Mouse (Mus musculus) intestine, postnatal 0 days (tissue): ENCODE results near the gene Aip. TPM values are rescaled to one million over a fixed set of nuclear protein-coding genes. Genes with fewer than 3 reads are reported as not detected.

Experiments
- ATAC-seq: fragments of 200-750 bp; cut with Nextera tagmentation; 2 replicates; pipeline ENCODE4 v1.8.0; 2017; ENCODE audit warnings: mild to moderate bottlenecking, moderate TSS enrichment, moderate library complexity
- H3K27ac ChIP-seq: fragments of 300-500 bp; sonication (generic); 2 replicates; pipeline ENCODE4 v1.5.1; 2014; ENCODE audit warnings: mild to moderate bottlenecking, low read depth, low read length, moderate library complexity
- H3K27me3 ChIP-seq: fragments of 300-500 bp; sonication (generic); replicated peaks from 2 replicates; pipeline ENCODE4 v1.6.1; 2014; ENCODE audit warnings: low read length, mixed read lengths; ENCODE audit not compliant: control insufficient read depth, insufficient read depth
- H3K36me3 ChIP-seq: fragments of 300-500 bp; sonication (generic); 2 replicates; pipeline ENCODE4 v1.6.1; 2014; ENCODE audit warnings: mild to moderate bottlenecking, moderate library complexity; ENCODE audit not compliant: control insufficient read depth, insufficient read depth
- H3K4me1 ChIP-seq: fragments of 300-500 bp; sonication (generic); replicated peaks from 2 replicates; pipeline ENCODE4 v1.6.1; 2014; ENCODE audit warnings: antibody characterized with exemption, low read length, mixed read lengths; ENCODE audit not compliant: control insufficient read depth, insufficient read depth
- H3K4me2 ChIP-seq: fragments of 300-500 bp; sonication (generic); replicated peaks from 2 replicates; pipeline ENCODE4 v1.6.1; 2014; ENCODE audit warnings: low read depth, mild to moderate bottlenecking, moderate library complexity
- H3K4me3 ChIP-seq: fragments of 300-500 bp; sonication (generic); 2 replicates; pipeline ENCODE4 v1.5.1; 2014; ENCODE audit warnings: low read depth, low read length
- H3K9ac ChIP-seq: fragments of 300-500 bp; sonication (generic); 2 replicates; pipeline ENCODE4 v1.6.1; 2014; ENCODE audit warnings: mild to moderate bottlenecking, low read depth, low read length
- H3K9me3 ChIP-seq: fragments of 300-500 bp; sonication (generic); 2 replicates; pipeline ENCODE4 v1.6.1; 2016; ENCODE audit warnings: mixed run types; ENCODE audit not compliant: control insufficient read depth
- CTCF ChIP-seq: sonication (generic); IDR thresholded peaks from 2 replicates; pipeline ENCODE4 v1.5.1; 2016; ENCODE audit warnings: low read depth, mild to moderate bottlenecking, control low read depth, antibody characterized with exemption, moderate library complexity
- WGBS: fragments of 180-500 bp; shearing (Covaris S2); extraction: QIAGEN DNeasy Blood & Tissue Kit; methylation state at CpG from one replicate; pipeline ENCODE4 v1.1.7; 2014; 5-methylcytosine and 5-hydroxymethylcytosine counted together
- polyA plus RNA-seq: library from polyadenylated mRNA; unstranded; fragments of >200 nt; fragmentation: Nextera tagmentation; extraction: Ambion mirVana; gene quantifications from 2 replicates; pipeline ENCODE4 v1.2.1, GENCODE M21; 2015

The Aip gene
- polyA plus RNA-seq, 1 experiment from 2014 or later, result 42.0 TPM

DNA sequence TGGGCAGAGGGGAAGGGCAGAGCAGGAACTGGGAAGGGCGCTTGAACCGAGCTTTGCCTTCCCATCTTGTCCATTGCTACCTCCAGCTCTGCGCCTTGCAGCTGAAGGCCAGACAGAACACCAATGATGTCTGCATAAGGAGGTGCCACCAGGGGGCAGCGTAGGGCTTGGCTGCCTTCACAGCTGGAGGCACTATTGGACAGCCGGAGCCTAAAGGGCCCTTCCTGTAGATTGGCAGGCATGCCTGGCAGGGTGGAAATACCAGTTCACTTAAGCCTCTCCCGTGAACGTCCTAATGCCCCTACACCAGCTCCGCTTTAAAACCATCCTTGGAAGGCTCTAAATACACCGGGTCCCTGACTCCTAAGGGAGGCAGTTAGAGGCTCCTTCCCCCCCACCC is 26.6 kb downstream of the Aip start:
- Histone ChIP-seq H3K4me3 (no peak overlapping the region), H3K4me1 (peaks cover 3% of the 10 kb centered on the region; the same call in 1 of the 2 replicates), H3K9ac (no peak overlapping the region), H3K36me3 (peaks cover 7% of the 10 kb centered on the region; the same call in 1 of the 2 replicates), H3K9me3 (no peaks in the 10 kb centered on the region), H3K27me3 (no peaks in the 10 kb centered on the region), H3K27ac (peak overlapping the region; percentile 79), H3K4me2 (peak overlapping the region; percentile 93)
- peak; percentile 98 for TF ChIP-seq CTCF
- WGBS, result 12% methylated on average over 9 of the region's 9 CpGs
- ATAC-seq, result peak; percentile 25; the same call in 1 of the 2 replicates

DNA sequence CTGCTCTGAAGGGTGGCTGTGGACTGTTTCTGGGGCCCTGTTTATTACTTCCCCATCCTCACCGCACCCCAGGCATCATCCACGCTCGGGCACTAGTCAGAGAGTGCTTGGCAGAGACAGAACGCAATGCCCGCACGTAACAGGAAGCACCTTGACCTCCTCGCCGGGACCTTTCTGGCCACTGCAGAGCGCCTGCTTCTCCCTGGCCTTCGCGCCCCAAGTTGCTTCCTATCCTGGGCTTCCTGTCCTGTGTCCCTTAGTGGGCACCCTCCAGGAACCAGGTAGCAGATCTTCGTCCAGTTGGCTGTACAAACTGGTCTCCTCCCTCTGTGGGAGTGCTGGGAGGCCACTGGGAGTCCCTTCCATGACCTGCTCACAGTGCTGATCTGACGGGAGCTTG is 27.2 kb downstream of the Aip start:
- Histone ChIP-seq H3K27me3 (no peaks in the 10 kb centered on the region), H3K9me3 (no peaks in the 10 kb centered on the region), H3K36me3 (peaks cover 7% of the 10 kb centered on the region; the same call in 1 of the 2 replicates), H3K4me3 (no peak overlapping the region), H3K4me1 (peaks cover 3% of the 10 kb centered on the region; the same call in 1 of the 2 replicates), H3K27ac (peak overlapping the region; percentile 43), H3K4me2 (peak overlapping the region; percentile 93), H3K9ac (no peak overlapping the region)
- no peak for ATAC-seq
- 88% methylated on average over 13 of the region's 13 CpGs for WGBS
- TF ChIP-seq CTCF, result no peak

GRCm38 (mm10) chr19:4097441-4097825 is 28.2 kb downstream of the Aip start:
- peak; percentile 59 for ATAC-seq
- Histone ChIP-seq H3K9ac (peak overlapping the region; percentile 38), H3K4me2 (peak overlapping the region; percentile 76), H3K27ac (peak overlapping the region; percentile 85), H3K4me1 (peaks cover 3% of the 10 kb centered on the region; the same call in 1 of the 2 replicates), H3K4me3 (peak overlapping the region; percentile 51), H3K9me3 (no peaks in the 10 kb centered on the region), H3K36me3 (no peaks in the 10 kb centered on the region; the same call in 1 of the 2 replicates), H3K27me3 (no peaks in the 10 kb centered on the region)
- 0% methylated on average over 21 of the region's 21 CpGs for WGBS
- TF ChIP-seq CTCF, result no peak

- Histone ChIP-seq H3K27me3 (no peaks in the 10 kb centered on the region), H3K9me3 (no peaks in the 10 kb centered on the region), H3K27ac (peak within 1 kb of the TSS; percentile 86), H3K4me2 (peak within 1 kb of the TSS; percentile 76), H3K4me1 (peaks cover 3% of the 10 kb centered on the region; the same call in 1 of the 2 replicates), H3K36me3 (no peaks in the 10 kb centered on the region; the same call in 1 of the 2 replicates), H3K9ac (peak within 1 kb of the TSS; percentile 55), H3K4me3 (peak within 1 kb of the TSS; percentile 51)
- TF ChIP-seq CTCF, result no peak
- ATAC-seq, result peak; percentile 91
- under 1% methylated on average over 65 of the region's 65 CpGs for WGBS
Observed at GRCm38 (mm10) chr19:4096642-4097440, 28.8 kb downstream of the Aip start, which contains the start of gene Cdk2ap2. Gene Cdk2ap2 (plus strand): TSS chr19:4097182.

GRCm38 (mm10) chr19:4095802-4096201 is 29.9 kb downstream of the Aip start:
- no peak for ATAC-seq
- Histone ChIP-seq H3K36me3 (no peaks in the 10 kb centered on the region; the same call in 1 of the 2 replicates), H3K9me3 (no peaks in the 10 kb centered on the region), H3K9ac (no peak overlapping the region), H3K4me2 (no peak overlapping the region), H3K4me3 (no peak overlapping the region), H3K4me1 (peaks cover 3% of the 10 kb centered on the region; the same call in 1 of the 2 replicates), H3K27ac (no peak overlapping the region), H3K27me3 (no peaks in the 10 kb centered on the region)
- TF ChIP-seq CTCF, result no peak
- 70% methylated on average over 3 of the region's 3 CpGs for WGBS

GRCm38 (mm10) chr19:4094774-4095303 is 30.8 kb downstream of the Aip start:
- 62% methylated on average over 5 of the region's 5 CpGs for WGBS
- no peaks in the 10 kb centered on the region for H3K27me3 ChIP-seq
- H3K4me3 ChIP-seq, result no peak overlapping the region
- no peak overlapping the region for H3K4me2 ChIP-seq
- no peak overlapping the region for H3K9ac ChIP-seq
- H3K36me3 ChIP-seq, result no peaks in the 10 kb centered on the region; the same call in 1 of the 2 replicates
- no peaks in the 10 kb centered on the region for H3K9me3 ChIP-seq
- no peak for TF ChIP-seq CTCF
- peaks cover 3% of the 10 kb centered on the region; the same call in 1 of the 2 replicates for H3K4me1 ChIP-seq
- H3K27ac ChIP-seq, result no peak overlapping the region
- no peak for ATAC-seq
